Mouse (Mus musculus) heart, embryonic 13.5 days (tissue): Measurements from ENCODE around the gene Kcne3. TPM values are rescaled to one million over a fixed set of nuclear protein-coding genes. Genes with fewer than 3 reads are reported as not detected.

Experiments used
- ATAC-seq: fragments of 200-750 bp; cut with Nextera tagmentation; 2 replicates; pipeline ENCODE4 v1.8.0; 2017; ENCODE audit warnings: moderate TSS enrichment; ENCODE audit not compliant: insufficient number of reproducible peaks, low FRiP score, low TSS enrichment; ENCODE audit errors: extremely low read depth
- H3K27ac ChIP-seq: fragments of 300-500 bp; sonication (generic); replicated peaks from 2 replicates; pipeline ENCODE4 v1.5.1; 2015; ENCODE audit warnings: moderate library complexity, mild to moderate bottlenecking, inconsistent platforms
- H3K27me3 ChIP-seq: fragments of 300-500 bp; sonication (generic); replicated peaks from 2 replicates; pipeline ENCODE4 v1.6.1; 2015; ENCODE audit warnings: mild to moderate bottlenecking, inconsistent platforms
- H3K36me3 ChIP-seq: fragments of 300-500 bp; sonication (generic); 2 replicates; pipeline ENCODE4 v1.6.1; 2015; ENCODE audit warnings: mild to moderate bottlenecking, inconsistent platforms
- H3K4me1 ChIP-seq: fragments of 300-500 bp; sonication (generic); 2 replicates; pipeline ENCODE4 v1.6.1; 2015; ENCODE audit warnings: inconsistent platforms
- H3K4me2 ChIP-seq: fragments of 300-500 bp; sonication (generic); 2 replicates; pipeline ENCODE4 v1.6.1; 2015; ENCODE audit warnings: inconsistent platforms, mild to moderate bottlenecking, moderate library complexity
- H3K4me3 ChIP-seq: fragments of 300-500 bp; sonication (generic); 2 replicates; pipeline ENCODE4 v1.5.1; 2015; ENCODE audit warnings: moderate library complexity, mild to moderate bottlenecking, inconsistent platforms
- H3K9ac ChIP-seq: fragments of 300-500 bp; sonication (generic); 2 replicates; pipeline ENCODE4 v1.6.1; 2015; ENCODE audit warnings: inconsistent platforms, mild to moderate bottlenecking, moderate library complexity
- H3K9me3 ChIP-seq: fragments of 300-500 bp; sonication (generic); 2 replicates; pipeline ENCODE4 v1.6.1; 2016; ENCODE audit warnings: inconsistent platforms
- WGBS: fragments of 180-500 bp; shearing (Covaris S2); methylation state at CpG from one replicate; pipeline ENCODE4 v1.1.7; 2015; ENCODE audit warnings: mixed read lengths; 5-methylcytosine and 5-hydroxymethylcytosine counted together
- polyA plus RNA-seq: library from polyadenylated mRNA; unstranded; fragments of >200 nt; fragmentation: Nextera tagmentation; extraction: Ambion mirVana; gene quantifications from 2 replicates; pipeline ENCODE4 v1.2.1, GENCODE M21; 2015

Gene Kcne3
- polyA plus RNA-seq, result 11.0 and 14.0 TPM in 2 replicates

DNA sequence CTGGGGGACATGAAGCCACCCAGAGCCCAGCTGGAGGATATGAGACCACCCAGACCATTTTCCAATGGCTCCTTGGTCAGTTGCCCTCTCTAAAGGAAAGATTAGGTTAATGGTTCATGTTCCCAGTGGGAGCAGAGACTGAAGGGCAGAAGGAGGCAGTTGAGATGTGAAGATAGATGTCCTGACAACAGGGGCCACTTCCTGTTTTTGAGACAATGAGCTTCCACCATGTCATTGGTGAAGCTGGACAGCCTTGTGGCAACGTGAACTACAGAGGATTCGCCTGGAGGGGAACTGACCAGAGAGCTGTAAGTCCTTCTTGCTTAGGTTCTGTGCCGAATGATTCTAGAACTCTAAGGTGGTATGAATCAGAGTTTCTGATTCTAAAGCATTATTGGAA, at the start of gene Kcne3:
Kcne3 (plus strand) TSS at position 234 of the 400 bp plus-strand sequence.
- Histone ChIP-seq H3K4me2 (no peak within 1 kb of the TSS), H3K36me3 (no peaks in the 10 kb centered on the region), H3K9ac (no peak within 1 kb of the TSS), H3K27me3 (peaks cover 51% of the 10 kb centered on the region), H3K4me1 (peaks cover 14% of the 10 kb centered on the region), H3K4me3 (no peak within 1 kb of the TSS), H3K9me3 (no peaks in the 10 kb centered on the region), H3K27ac (no peak within 1 kb of the TSS)
- 69% methylated on average over 3 of the region's 3 CpGs for WGBS
- ATAC-seq, result no peak

DNA sequence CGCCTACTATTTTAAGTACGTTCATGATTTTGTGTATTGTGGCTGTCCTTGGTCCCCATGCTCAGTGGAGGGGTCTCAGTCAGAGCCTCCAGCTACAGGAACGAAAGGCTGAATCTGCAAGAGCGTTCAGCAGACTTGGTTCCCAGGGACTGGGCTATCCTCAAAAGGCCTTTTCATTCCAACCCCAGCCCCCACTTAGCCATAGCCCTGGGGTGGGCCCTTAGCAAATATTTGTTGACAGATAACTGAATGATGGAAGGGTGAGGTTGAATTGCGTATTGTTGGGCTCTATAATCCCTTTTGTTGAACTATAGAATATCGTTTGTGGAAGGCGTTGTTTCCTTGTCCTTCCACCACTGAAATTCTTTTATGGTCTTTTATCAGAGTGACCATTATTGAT, 49.8 kb upstream of the Kcne3 start:
- no peak overlapping the region for H3K4me2 ChIP-seq
- H3K9ac ChIP-seq, result no peak overlapping the region
- no peaks in the 10 kb centered on the region for H3K27me3 ChIP-seq
- H3K27ac ChIP-seq, result no peak overlapping the region
- no peaks in the 10 kb centered on the region for H3K36me3 ChIP-seq
- H3K9me3 ChIP-seq, result peaks cover 4% of the 10 kb centered on the region; the same call in 1 of the 2 replicates
- WGBS, result 77% methylated on average over 7 of the region's 7 CpGs
- no peak overlapping the region for H3K4me3 ChIP-seq
- ATAC-seq, result no peak
- peaks cover 5% of the 10 kb centered on the region; the same call in 1 of the 2 replicates for H3K4me1 ChIP-seq

DNA sequence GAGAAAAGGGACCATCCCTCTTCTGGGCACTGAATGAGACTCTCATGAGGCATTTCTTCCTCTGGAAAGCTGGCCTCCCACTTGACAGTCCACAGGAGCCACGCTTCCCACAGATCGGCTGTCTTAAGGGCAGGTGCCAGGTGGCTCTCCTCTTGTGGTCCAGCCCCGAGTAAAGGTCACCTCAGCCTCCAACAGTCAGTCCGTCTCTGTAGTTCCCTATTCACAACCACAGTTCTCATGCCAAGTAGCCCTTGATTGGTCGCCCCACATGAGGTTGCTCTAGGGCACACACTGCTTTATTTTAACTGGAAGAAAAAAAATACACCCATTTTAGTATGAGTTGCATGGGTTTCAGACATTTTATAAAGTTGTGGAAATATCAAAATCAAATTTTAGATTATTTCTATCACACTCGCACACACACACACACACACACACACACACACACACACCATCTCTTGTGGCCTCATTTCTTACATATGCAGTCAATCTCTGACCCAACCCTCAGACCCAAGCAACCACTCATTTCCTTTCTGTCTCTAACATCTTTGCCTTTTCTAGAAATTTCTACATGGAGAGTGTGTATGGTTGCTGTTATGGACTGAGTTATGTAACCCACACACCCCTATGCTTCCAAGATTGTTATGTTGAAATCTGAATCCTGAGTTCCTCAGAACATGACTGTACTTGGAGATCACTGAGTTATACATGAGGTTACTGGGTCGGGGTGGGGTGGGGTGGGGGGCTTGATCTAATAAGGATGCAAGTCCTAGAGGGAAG, 47.9 kb upstream of the Kcne3 start:
- Histone ChIP-seq H3K27ac (no peak overlapping the region), H3K4me2 (no peak overlapping the region), H3K4me1 (no peaks in the 10 kb centered on the region), H3K27me3 (no peaks in the 10 kb centered on the region), H3K36me3 (no peaks in the 10 kb centered on the region), H3K4me3 (no peak overlapping the region), H3K9me3 (peaks cover 4% of the 10 kb centered on the region; the same call in 1 of the 2 replicates), H3K9ac (no peak overlapping the region)
- WGBS, result 71% methylated on average over 7 of the region's 7 CpGs
- ATAC-seq, result no peak

DNA sequence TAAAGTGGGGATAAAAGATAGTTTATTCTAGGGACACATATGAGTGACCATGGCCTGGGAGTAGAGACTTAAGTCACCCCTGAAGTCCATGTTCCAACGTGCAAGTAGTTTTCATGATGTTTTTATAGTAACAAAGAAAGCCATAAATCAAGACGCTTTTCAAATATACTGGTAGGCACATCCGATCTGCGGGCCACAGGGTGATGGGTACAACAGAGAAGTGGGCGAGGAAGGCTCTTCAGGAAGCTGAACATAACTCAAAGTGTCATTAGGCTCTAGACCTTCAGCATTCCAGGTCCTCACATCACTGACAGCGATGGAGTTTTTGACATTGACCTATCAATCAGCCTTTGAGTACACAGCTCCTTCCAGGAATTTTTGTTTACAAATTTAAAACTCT, 45.7 kb upstream of the Kcne3 start:
- WGBS, result 62% methylated on average over 6 of the region's 6 CpGs
- Histone ChIP-seq H3K27ac (no peak overlapping the region), H3K9me3 (no peaks in the 10 kb centered on the region), H3K4me2 (no peak overlapping the region), H3K27me3 (no peaks in the 10 kb centered on the region), H3K4me1 (no peaks in the 10 kb centered on the region), H3K36me3 (no peaks in the 10 kb centered on the region), H3K9ac (no peak overlapping the region), H3K4me3 (no peak overlapping the region)
- ATAC-seq, result no peak

DNA sequence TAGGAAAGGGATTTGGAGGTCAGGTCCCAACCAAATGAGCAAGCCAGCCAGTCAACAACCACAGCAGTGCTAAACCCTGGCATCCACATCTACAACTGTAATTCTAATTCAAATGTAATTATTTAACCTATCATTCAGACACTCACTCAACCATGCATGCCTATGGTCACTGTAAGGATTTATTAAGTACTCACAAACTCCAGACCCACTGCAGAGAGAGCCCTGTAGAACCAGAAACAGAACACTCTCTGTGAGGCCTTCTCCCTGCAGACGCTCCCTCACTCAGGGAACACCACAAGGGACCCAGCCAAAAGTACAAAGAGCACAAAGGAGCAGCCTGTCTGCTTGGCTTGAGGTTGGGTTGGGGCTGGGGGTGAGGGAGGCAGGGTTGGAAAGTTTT, 43.9 kb upstream of the Kcne3 start:
- H3K27me3 ChIP-seq, result no peaks in the 10 kb centered on the region
- no peak overlapping the region for H3K4me3 ChIP-seq
- no peak overlapping the region for H3K27ac ChIP-seq
- no peaks in the 10 kb centered on the region for H3K4me1 ChIP-seq
- H3K9me3 ChIP-seq, result no peaks in the 10 kb centered on the region
- no peak overlapping the region for H3K9ac ChIP-seq
- H3K4me2 ChIP-seq, result no peak overlapping the region
- ATAC-seq, result no peak
- H3K36me3 ChIP-seq, result no peaks in the 10 kb centered on the region
- WGBS, result 74% methylated on average over 1 of the region's 1 CpGs

DNA sequence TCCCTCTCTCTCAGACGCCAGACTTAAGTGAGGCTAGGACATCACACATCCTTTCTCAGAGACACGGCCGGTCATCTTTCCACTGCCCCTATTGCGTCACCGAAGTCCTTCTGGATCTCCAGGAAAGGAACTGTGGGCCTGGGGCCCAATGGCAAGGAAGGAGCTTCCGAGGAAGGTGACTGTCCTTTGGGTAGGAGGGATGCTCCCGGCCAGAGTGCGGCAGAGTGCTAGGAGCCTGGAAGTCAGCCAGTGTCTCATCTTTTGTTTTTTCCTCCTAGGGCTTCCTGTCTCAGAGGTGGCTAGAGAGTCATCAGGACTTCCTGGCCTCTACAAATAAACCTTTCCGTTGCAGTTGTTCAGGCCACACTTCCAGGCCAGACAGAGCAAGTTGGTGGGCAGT, 39.3 kb upstream of the Kcne3 start:
- Histone ChIP-seq H3K27ac (no peak overlapping the region), H3K36me3 (no peaks in the 10 kb centered on the region), H3K9ac (no peak overlapping the region), H3K4me2 (no peak overlapping the region), H3K9me3 (no peaks in the 10 kb centered on the region), H3K27me3 (no peaks in the 10 kb centered on the region), H3K4me3 (no peak overlapping the region), H3K4me1 (no peaks in the 10 kb centered on the region)
- 65% methylated on average over 9 of the region's 9 CpGs for WGBS
- no peak for ATAC-seq

DNA sequence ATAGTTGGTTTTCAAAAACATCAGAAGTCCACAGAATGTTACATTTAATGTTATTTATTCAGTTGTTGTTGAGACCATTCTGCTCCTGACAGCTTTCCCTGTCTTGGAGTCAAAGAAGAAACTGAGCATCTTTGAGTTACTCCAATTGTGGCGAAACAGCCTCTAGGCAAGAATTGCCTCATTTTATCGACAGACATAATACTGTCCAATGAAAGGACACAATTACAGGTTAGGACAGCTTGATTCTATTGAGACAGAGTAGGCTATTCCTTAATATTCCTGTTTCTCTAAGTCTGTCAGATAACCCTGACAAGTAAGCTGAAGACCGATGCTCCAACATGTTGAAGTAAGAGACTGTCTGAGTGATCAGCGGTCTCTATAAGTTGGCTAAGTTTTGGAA, 38.2 kb upstream of the Kcne3 start:
- Histone ChIP-seq H3K4me3 (no peak overlapping the region), H3K9ac (no peak overlapping the region), H3K27ac (no peak overlapping the region), H3K27me3 (no peaks in the 10 kb centered on the region), H3K36me3 (no peaks in the 10 kb centered on the region), H3K4me2 (no peak overlapping the region), H3K4me1 (no peaks in the 10 kb centered on the region), H3K9me3 (no peaks in the 10 kb centered on the region)
- 91% methylated on average over 4 of the region's 4 CpGs for WGBS
- no peak for ATAC-seq

DNA sequence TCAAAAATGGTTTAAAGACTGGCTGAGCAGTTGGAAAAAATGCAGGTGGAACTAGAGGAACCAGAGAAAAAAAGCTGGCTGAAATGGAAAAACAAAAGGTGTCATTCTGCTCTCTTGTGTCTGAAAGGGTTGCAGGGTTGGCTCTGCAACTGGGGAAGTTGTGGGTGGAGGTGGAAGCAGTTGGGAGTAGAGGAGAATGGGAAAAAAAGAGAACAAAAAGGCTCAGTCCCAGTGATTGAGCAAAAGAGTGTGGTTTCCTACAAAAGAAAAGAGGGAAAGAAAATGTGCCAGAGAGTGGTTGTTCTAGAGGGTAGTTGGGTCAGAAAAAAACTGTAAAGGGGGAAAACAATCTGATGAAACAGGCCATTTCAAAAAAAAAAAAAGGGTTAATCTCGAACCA, 35.7 kb upstream of the Kcne3 start:
- Histone ChIP-seq H3K27me3 (no peaks in the 10 kb centered on the region), H3K9me3 (no peaks in the 10 kb centered on the region), H3K4me2 (no peak overlapping the region), H3K9ac (no peak overlapping the region), H3K27ac (no peak overlapping the region), H3K36me3 (no peaks in the 10 kb centered on the region), H3K4me1 (no peaks in the 10 kb centered on the region), H3K4me3 (no peak overlapping the region)
- WGBS, result 61% methylated on average over 1 of the region's 1 CpGs
- ATAC-seq, result no peak

DNA sequence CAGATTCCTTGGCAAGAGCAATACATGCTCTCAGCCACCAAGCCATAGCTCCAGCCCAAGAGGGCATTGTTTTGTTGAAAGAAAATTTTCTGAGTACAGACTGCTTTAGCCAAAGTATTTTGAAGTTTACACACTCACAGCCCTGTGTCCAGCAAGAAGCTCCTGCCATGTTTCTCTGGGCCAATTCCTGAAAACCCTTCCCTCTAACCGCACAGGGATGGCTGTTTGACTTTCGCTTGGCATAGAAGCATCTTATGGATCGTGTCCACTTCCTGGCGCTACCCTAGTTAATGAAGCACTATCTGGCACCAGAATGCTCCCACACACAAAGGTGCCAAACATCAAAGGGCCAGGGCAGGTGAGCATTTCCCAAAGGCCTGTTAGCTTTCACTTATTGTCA, 27.7 kb upstream of the Kcne3 start:
- no peaks in the 10 kb centered on the region for H3K9me3 ChIP-seq
- no peak overlapping the region for H3K9ac ChIP-seq
- no peak overlapping the region for H3K4me3 ChIP-seq
- H3K4me1 ChIP-seq, result 0 out of 2 replicates have a peak, but pooled peaks cover 2% of the 10 kb centered on the region
- H3K27me3 ChIP-seq, result no peaks in the 10 kb centered on the region
- 85% methylated on average over 4 of the region's 4 CpGs for WGBS
- no peak overlapping the region for H3K4me2 ChIP-seq
- no peak for ATAC-seq
- H3K36me3 ChIP-seq, result no peaks in the 10 kb centered on the region
- H3K27ac ChIP-seq, result no peak overlapping the region

DNA sequence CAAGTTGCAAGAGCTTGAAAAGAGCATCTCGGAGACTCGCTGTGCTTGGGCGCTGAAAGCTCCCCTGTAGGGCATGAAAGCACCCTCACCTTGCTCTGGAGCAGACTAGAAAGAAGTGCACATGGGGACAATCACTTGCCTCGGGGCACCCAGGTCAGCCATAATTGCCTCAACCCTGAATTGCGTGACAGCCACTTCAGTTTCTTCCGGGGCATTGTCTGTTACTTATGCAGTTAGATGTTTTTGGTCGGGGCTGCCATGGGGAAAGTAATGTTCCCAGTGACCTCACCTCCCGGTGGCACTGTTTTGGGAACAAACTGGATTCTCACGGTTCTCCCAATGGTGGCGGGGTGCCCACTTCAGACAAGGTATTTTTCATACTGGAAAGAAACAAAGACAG, 26.2 kb upstream of the Kcne3 start:
- Histone ChIP-seq H3K27ac (no peak overlapping the region), H3K4me1 (0 out of 2 replicates have a peak, but pooled peaks cover 2% of the 10 kb centered on the region), H3K9ac (no peak overlapping the region), H3K4me3 (no peak overlapping the region), H3K9me3 (no peaks in the 10 kb centered on the region), H3K4me2 (no peak overlapping the region), H3K36me3 (no peaks in the 10 kb centered on the region), H3K27me3 (no peaks in the 10 kb centered on the region)
- no peak for ATAC-seq
- WGBS, result 60% methylated on average over 10 of the region's 10 CpGs

DNA sequence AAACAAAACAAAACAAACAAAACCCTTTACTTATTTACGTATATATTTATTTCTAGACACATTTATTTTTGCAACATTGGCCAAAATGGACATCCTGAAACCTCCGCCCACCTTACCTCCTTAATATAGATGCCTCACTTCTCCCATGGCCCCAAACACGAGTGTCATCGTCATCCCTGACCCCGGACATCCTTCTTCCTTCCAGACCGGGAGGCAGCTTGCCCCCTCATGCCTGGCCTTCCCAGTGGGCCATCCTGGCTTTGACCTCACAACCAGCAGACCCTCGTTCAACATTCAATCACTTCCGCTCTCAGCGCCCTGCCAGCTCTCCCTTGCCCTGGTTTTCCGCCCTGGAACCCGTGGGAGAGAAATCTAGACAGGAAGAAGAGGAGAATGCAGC, 25.7 kb upstream of the Kcne3 start:
- H3K9me3 ChIP-seq, result no peaks in the 10 kb centered on the region
- no peak overlapping the region for H3K4me2 ChIP-seq
- 75% methylated on average over 11 of the region's 11 CpGs for WGBS
- no peaks in the 10 kb centered on the region for H3K36me3 ChIP-seq
- H3K9ac ChIP-seq, result no peak overlapping the region
- H3K4me3 ChIP-seq, result no peak overlapping the region
- no peak overlapping the region for H3K27ac ChIP-seq
- no peaks in the 10 kb centered on the region for H3K27me3 ChIP-seq
- no peak for ATAC-seq
- H3K4me1 ChIP-seq, result 0 out of 2 replicates have a peak, but pooled peaks cover 2% of the 10 kb centered on the region

DNA sequence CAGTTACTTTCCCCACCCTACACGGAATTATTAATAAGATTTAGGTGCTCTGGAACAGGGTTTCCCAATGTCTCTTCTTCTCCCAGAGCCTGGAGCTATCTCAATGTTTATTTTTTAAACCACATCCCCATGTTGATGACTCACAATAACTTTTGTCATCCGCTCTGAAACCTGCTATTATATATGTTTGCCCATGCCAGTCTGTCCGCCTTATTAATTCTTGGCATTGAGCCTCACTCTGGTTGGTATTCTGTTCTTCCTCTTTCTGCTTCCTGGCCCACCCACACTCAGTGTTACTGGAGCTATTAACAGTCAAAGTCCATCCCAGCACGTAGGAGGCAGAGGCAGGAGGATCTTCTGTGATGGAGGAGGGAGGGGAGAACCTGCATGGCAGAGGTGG, 18.6 kb upstream of the Kcne3 start:
- WGBS, result 70% methylated on average over 4 of the region's 4 CpGs
- H3K9me3 ChIP-seq, result no peaks in the 10 kb centered on the region
- H3K4me2 ChIP-seq, result no peak overlapping the region
- no peaks in the 10 kb centered on the region for H3K27me3 ChIP-seq
- ATAC-seq, result no peak
- H3K4me1 ChIP-seq, result peaks cover 7% of the 10 kb centered on the region
- H3K9ac ChIP-seq, result no peak overlapping the region
- no peak overlapping the region for H3K27ac ChIP-seq
- peaks cover 6% of the 10 kb centered on the region for H3K36me3 ChIP-seq
- H3K4me3 ChIP-seq, result no peak overlapping the region
